Mouse (Mus musculus) lung, postnatal 10 days (tissue): ENCODE measurements around the gene E130114P18Rik.
A peak's percentile ranks its signal among the peaks of the same experiment; 100 is the strongest.

Source experiments
- DNase-seq: peaks from one replicate; pipeline ENCODE4 v3.0.0; 2021

E130114P18Rik gene

DNA sequence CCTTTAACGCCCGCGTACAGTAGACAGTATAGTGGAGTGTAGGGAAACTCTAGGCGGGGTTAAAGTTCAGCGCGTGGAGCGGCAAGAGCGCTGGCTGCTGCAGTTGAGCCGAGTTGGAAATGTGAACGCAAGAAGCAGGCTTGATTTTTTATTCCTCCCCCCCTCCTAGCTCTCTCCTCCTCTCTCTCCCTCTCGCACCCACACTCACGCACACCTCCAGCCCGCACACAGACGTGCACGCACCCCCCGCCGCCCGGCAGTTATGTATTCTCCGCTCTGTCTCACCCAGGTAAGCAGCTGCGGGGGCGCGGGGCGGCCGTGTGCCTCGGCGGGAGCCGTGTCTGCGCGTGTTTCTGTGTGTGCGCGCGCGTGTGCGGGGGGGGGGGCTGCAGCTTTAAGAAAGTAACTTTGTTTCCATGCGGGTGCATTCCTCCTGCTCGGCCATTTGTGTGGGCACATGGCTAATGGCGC, at the start of gene E130114P18Rik:
Gene E130114P18Rik (minus strand): TSS at position 373 of the 471 bp plus-strand sequence.
- peak; percentile 77 for DNase-seq

DNA sequence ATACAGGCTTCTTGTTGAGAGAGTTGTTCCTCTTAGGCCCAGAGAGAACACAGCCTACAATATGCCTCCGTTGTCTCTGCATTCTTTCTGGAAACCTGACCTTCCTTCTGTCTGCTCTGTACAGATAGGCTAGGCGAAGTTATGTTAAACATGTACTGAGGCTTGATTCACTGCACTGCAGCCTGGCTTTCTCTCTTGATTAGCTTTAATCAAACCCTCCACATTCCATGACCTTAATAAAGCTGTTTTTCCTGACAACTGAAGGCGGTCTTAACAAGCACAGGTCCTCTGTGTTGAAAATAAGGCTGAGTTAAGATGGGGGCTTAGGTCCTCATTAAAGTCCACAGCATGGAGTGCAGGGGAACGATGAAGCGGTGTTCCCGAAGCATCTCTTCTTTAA, 49.2 kb upstream of the E130114P18Rik start:
- DNase-seq = no peak

DNA sequence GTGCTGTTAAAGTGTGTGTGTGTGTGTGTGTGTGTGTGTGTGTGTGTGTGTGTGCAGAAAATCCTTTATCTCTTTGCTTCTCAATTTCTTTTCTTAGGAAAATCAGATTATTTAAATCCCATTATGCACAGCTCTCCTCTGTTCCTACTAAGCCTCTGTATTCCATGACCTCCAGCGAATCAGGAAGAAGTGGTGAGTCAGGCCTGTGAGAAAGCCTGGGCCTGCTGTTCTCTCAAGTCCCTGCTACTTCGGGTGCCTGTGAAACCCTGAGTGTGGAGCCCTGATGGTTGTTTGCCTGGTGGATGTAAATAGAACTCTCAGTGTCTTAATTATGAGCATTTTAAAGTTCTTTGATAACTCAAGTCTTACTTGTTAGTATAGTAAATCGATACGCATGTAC, 48.0 kb upstream of the E130114P18Rik start:
- DNase-seq = no peak

DNA sequence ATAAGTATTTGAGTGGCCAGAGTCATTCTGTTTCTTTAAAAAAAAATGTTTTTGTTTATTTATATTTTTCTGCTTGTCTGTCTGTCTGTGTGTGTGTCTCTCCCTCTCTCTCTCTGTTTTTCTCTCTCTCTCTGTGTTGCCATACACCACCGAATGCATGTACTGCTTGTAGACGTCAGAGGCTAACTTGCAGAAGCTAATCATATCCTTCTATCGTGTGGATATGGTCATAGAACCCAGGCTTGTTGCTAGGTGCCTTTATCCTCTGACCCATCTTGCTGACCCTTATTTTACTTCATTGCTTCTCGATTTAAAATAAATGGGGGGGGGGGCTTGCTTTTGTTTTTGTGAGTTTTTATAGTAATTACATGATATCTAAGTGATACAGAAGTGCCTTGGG, 47.6 kb upstream of the E130114P18Rik start:
- no peak for DNase-seq

DNA sequence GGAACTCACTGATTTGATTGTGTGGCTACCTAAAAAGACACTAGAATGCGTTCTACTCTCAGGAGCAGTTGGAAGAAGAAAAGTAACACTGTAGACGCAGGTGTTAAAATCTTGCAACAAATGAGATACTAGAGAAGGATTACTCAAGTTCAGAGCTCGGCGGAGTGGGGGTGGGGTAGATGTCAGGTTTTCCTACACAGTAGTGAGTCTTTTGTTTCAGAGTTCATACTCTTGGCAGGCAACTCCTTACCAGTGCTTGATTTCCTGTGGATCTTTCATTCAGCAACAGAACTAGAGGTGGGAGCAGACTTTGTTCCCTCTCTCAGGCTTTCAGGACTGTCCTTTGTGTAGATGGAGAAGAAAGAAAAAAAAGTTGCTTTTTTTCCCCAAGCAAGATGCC, 46.6 kb upstream of the E130114P18Rik start:
- peak; percentile 45 for DNase-seq

DNA sequence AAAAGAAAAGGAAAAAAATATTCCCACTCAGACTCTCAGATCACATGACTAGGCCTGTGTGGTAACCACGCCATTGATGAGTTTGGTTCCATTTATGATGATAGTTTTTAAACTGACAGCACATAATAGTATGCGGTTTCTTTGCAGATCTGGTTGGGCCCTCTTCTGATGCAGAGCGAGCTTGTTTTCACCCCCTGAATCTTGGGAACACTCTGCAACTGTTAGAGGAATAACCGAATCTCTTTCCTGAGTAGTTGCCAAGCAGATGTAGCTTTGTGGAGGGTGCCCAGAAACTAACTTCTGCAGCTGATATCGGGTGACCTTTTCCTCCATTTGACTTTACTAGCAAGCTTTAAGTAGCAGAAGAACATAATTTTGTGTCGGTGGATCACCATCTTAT, 45.6 kb upstream of the E130114P18Rik start:
- no peak for DNase-seq

DNA sequence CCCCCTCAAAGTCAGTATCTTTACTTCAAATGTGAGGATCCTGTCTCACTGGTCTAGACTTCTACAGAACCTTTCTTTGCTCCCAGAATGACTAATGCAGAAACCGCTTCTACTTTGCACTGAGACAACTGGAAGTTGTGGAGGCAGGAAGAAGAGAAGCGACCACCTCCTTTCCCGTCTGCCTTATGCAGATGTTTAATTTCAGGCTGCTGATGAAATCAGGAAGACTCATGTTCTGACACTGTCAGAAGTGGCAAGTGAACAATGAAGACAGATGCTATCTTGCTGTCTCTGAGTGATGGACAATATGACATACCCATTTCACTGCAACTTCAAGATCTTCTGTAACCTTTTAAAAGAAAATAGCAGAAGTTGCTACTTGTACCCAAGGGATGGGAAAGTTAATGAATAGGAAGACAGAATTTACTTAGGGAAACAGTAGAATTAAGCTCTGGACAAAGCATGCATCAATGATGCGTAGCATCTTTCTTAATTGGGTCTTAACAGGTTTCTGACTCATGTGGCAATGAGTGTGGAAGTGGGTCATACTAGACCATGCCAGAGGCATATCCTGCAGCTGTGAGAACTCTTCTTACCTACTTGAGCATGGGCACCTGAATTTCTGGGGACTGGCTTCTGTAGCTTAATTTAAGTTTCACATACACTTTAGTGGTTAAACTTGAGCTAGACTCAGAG, 43.8 kb upstream of the E130114P18Rik start:
- DNase-seq = no peak

DNA sequence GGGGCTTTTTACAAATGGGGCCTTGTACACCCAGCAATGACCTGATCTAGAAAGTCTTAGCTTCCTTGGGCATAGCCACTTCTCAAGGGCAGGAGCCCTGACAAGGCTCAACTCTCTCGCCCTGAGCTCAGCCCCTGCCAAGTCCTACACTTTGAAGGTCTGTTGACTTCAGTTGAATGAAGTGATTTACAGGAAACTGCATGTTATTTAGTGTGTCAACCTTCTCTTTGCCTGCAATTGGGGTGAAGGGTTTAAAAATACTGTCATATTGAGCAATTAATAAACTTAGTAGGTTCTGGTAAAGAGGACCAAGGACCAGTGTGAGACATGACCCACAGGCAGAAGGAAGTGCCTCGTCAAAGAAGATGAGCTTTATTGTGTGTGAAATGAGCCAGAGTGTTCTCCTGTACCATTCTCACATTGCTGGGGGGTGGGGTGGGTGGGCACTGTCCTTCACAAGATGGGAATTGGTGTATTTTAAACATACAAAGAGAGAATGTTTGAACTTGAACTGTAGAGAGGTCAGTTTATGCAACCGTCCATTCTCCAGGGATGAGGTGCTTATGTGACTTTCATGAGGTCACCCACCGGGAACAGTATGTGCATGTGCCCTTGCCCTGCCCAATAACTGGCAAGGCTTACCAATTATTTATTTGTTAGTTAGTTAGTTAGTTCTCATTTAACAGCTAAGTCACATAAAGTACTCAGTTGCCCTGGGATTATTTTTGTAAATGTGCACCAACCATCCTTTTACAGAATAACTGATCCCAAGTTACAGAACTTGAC, 42.8 kb upstream of the E130114P18Rik start:
- DNase-seq = no peak

DNA sequence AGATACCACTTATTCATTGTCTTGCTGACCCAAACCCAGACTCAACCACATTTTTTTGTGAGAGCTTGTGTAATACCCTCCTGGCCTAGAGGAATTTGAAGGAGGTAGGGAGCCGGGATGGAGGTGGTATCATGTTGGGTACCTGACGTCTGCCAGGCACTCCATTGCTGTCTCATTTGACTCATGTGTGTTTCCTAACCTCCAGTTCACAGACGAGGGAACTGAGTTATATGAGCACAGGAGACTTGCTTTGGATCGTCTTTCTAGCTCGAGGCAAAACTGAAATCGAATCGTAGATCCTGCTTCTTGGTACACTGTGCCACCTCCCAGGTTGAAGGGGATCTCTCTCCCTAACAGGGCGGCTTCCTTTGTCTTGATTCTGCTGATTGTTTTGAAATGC, 41.2 kb upstream of the E130114P18Rik start:
- no peak for DNase-seq

DNA sequence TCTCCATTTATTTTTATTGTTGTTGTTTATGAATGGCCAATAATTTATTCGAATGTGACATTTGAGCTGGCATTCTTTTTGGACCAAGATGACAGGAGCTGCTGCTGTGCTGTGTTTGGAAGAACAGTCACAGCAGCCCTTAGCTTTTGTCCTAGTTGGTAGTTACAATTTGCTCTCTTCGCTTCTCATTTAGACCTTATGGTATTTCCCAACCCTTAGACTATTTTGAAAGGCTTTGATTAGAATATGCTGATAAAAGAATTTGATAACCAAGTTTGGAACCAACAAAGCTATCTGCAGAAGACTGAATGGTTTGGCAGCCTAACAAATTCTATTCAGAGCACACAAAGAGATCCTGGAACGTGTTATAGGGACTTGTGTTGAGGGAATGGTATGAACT, 40.6 kb upstream of the E130114P18Rik start:
- DNase-seq = no peak

DNA sequence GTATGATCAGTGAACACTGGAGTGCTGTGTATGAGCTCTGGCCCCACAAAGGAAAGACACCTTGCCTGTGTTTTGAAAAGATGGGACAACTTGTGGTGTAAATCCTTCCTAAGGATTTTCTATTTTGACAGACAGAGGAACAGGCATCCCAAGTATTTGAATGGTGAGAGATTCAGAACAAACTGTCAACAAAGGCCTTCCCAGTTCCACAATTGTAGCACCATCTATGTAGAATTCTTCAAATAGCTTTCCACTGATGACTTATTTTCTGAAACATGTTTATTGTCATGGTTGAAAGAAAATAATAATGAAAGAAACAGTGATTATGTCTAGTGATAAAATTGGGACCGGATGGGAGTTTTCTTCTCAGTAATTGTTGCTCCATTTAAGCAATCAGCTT, 39.9 kb upstream of the E130114P18Rik start:
- no peak for DNase-seq

DNA sequence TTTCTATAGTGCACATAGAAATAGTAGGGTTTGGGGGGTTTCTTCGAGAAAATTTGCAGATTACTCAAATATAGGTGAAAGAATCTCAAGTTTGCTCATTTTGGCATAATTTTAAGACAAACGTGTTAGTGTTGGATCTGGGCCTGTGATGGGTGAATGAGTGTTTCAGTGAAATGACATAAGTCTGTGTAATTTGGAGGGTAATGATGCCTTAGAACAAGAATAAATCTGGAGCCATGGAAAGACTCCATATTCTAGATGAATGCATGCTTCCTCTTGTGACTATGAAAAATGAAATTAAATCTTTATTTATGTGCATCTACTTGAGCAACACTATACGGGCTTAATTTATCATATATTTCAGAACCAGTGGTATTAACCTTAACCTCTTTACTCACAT, 38.9 kb upstream of the E130114P18Rik start:
- no peak for DNase-seq

DNA sequence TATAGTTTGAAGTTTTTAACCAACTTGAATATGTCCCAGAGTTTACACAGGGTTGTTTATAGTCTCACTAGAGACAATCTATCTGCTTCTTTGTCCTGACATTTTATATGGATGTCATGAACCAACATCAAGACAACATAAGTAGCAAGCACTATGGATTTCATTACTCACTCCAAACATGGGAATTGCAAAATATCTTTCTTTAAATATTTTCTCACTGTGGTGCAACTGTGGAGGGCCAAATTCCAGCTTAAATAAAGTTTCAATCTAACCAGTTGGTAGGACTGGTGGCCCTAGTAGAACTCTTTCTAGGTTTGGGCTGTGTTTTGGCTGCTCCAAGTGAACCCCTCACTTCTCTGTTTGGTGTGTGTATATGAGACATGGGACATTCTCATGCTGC, 38.1 kb upstream of the E130114P18Rik start:
- DNase-seq = no peak

DNA sequence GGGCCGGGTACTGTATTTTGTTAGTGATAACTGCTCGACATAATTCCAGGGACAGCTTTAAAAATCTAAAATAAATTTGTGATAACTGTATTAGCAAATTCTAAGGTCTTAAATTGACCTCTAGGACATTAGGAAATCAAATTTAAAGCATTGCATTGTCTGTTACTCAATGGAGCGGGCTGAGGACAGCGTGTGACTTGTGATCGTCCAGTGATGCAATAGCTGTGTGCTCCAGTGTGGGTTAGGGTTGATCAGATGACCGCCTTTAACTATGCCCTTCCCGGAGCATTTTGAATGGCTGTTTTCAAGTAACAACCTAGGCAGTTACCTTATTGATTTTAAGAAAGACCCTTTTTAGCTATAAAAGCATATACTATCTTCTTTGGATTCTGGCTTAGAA, 36.6 kb upstream of the E130114P18Rik start:
- no peak for DNase-seq

DNA sequence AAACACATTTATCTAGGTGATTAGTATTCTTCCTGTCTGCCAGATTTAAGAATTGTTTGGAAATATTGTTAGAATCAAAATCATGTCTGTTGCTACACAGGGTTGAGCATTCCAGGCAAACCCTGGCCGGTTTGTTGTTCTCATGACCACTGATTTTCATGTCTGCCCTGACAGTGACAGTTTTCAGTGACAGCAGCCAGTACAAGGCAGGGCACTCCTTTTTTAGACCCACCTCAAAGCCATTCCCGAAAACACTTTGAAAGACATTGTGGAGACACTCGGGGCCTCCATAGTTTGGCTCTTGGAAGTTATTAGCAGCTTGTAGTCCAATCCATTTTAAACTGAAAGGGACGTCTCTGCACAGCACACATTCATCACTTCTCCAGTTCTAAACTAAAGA, 36.1 kb upstream of the E130114P18Rik start:
- DNase-seq = no peak

DNA sequence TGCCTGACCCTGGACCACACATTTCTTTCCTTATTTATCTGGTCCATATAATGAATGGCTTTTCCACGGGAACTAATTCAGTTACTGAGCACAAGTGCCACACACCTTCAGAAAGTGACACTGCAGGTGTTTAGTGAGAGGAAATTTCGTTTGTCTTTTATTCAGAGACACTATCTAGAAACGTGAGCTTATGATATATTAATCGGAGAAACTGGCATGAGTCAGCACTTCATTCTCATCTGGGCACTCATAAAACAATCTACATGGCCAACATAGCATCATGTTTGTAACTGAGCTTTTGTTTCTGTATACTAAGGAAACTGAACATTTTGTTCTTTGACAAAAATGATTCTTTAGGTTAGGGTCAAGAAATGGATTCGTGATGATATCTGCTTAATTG, 35.2 kb upstream of the E130114P18Rik start:
- no peak for DNase-seq

DNA sequence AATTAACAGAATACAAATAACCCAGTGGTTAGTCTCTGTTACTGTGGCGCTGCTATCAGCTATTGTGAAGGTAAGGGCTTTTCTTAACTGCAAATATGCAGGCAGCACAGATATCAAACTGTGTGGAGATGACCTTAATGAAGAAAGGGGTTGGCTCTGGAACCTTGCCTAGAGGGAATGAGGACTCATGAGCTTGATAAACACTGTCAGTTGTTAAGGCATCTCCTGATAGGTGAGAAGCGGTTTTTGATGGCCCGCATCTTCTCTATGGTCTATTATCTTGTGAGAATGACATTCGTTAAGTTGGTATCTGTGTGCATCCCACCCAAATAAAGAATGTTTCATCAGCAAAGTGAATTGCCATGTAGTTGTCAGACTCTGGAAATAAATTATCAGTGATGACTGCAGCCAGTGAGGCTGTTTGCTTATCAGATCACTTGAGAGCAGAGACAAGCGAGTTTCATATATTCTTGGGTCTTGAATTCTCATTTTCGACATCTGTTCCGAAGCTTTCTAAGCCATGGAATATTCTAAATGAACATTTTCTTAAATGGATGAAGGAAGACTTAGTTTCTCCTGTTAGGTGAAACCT, 32.6 kb upstream of the E130114P18Rik start:
- no peak for DNase-seq

DNA sequence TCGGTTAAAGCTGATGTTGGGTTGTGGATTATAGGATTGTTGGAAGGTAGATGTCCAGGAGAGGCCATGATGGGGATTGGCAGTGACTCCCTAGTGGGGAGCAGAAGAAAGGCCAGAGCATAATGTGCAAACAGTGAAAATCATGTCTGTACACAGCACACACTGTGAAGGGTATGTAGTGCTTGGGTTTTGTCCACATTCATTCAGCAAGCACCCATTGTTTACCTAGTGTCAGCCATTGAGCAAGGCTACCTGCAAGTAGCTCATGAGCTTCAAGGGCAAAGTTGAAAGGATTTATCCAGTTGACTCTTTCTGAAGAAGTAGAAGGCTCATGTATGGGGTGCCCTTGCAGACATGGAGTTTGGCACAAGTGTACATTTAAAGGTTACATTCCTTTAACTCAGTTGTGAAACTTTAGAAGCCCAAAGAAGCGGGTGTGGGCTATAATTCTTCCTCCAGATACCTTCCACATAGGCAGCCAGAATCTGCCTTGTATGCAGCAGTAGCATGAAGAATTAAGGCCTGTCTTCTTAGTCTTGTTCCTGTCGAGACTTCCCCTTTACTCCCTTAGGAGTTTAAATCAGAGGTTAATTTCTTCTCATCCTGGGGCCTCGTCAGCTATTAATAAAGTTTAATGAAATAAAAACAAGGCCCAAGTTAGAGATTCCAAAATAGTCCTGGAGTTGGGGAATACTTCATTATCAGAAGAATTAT, 31.9 kb upstream of the E130114P18Rik start:
- no peak for DNase-seq

DNA sequence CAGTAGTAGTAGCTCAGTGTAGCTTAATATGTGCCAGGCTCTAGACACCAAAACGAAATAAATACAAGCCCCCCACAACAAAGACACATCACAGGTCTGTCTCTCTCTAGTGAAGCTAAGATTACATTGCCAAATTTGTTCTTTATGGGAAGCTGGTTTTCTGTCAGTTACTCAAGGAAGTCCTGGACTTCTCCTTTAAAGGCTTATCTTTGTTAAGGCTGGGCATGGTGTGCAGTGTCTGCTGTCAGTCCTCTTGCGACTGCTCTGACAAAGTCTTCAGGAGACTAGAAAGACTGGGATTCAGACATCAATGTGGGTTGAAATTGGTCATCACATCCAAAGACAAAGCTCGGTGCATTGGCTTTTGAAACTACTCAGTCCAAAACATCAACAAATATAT, 31.0 kb upstream of the E130114P18Rik start:
- DNase-seq = no peak

DNA sequence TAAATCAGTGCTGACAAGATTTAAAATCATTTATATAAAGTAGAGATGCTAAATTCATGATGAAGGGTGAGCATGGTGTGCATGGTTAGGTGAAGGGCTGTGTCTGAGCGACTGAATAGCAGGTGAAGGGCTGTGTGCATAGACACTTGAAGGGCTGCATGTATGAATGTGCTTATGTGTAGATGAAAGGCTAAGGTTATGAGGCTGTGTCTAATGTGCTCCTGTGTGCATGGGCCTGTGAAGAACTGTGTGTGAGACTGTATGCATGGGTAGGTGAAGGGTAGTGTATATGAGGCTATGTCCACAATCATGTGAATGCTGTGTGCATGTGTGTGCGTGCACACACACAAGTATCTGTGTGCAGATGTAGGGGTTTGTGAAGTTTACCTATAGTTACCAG, 29.0 kb upstream of the E130114P18Rik start:
- DNase-seq = no peak

DNA sequence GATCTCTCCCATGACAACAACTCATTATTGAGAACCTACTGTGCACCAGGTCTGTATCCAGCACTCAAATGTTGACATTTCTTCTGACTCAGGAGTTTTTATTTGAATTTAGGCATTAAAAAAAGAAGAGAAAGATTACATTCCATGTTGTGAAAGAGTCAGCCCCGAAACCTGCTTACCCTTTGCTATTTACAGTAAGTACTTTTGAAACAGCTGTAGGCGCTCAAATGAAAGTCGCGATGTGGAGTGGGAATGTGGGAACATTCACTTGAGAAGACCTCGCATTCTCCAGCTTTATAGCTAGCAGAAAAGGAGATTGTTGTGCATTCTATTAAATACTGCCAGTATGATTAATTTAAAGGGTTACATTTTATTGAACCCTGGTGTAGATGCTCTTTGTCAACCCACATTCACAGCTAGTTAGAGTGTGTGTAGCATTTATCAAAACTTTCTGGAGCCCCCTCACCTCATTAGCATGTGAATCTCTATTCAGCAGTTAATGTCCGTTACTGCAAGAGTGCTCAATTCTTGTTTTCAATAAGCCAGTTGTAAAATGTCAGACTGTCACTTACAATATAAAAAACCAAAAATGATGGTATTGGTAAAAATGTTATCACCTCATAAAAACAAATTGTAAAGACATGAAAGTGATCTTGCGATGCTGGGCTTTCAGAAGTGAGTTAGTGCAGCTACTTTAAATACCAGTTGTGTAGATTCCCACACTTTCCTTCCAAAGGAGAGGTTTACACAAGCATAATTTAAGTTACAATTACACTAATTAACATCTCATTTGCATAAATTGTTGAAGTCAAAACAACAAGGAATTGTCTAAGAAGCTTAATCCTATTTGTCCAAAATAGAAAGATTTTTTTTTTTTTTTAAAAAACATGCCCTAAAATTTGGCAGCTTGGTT, 28.3 kb upstream of the E130114P18Rik start:
- DNase-seq = no peak

DNA sequence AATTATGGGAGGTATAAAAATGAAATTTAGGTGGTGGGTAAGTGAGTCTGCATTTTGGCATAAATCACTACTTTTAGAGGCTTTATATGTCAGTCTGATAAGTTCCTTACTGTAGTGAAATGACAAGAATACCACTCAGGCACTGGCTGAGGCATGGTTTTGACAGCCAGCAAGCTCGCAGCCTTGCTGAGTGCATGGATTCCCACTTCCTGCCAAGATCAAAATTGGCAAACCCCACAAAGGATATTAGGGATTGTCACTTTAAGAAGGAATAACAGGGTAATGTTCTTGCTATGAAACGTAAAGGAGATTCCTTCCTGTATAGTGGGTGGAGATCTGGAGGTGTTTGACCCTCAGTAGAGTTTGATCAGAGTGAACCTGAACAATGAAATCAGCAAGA, 27.4 kb upstream of the E130114P18Rik start:
- no peak for DNase-seq
